Mouse (Mus musculus): ENCODE measurements around the gene Calhm1. TPM values are rescaled to one million over a fixed set of nuclear protein-coding genes. Genes with fewer than 3 reads are reported as not detected.

Calhm1 gene
- total RNA-seq (2023), result not detected

GRCm38 (mm10) chr19:47144154-47144553, at the start of gene Calhm1:
Gene Calhm1 (minus strand): TSS chr19:47144254.

GRCm38 (mm10) chr19:47178431-47179271, 34.6 kb upstream of the Calhm1 start, which contains the start of gene Neurl1a:
Gene Neurl1a (plus strand): TSS chr19:47178820.

GRCm38 (mm10) chr19:47157664-47158063, 13.6 kb upstream of the Calhm1 start, which contains the start of gene Calhm3:
Gene Calhm3 (minus strand): TSS chr19:47157764.

GRCm38 (mm10) chr19:47137771-47138421, 6.2 kb downstream of the Calhm1 start, which contains the start of gene Calhm2:
Gene Calhm2 (minus strand): TSS chr19:47138294.

Other genes with a start within 250 kb of the Calhm1 start
- gene Ina, start 129.6 kb downstream of the Calhm1 start, total RNA-seq (2023), result not detected
- 52.9 TPM for gene Nt5c2, start 129.1 kb downstream of the Calhm1 start, total RNA-seq (2023)
- gene Pcgf6, start 93.3 kb downstream of the Calhm1 start, total RNA-seq (2023), result 22.4 TPM
- 9.3 TPM for gene Taf5, start 76.5 kb downstream of the Calhm1 start, total RNA-seq (2023)
- gene Usmg5, start 53.6 kb downstream of the Calhm1 start, total RNA-seq (2023), result 136 TPM
- gene Pdcd11, start 53.5 kb downstream of the Calhm1 start, total RNA-seq (2023), result 45.4 TPM
- gene Calhm2, start 6.0 kb downstream of the Calhm1 start, total RNA-seq (2023), result 7.7 TPM
- not detected for gene Calhm3, start 13.5 kb upstream of the Calhm1 start, total RNA-seq (2023)
- not detected for gene Neurl1a, start 34.6 kb upstream of the Calhm1 start, total RNA-seq (2023)